Mouse (Mus musculus) heart, embryonic 11.5 days (tissue): ENCODE results near the gene Prtg. TPM values are rescaled to one million over a fixed set of nuclear protein-coding genes. Genes with fewer than 3 reads are reported as not detected.
A peak's percentile ranks its signal among the peaks of the same experiment; 100 is the strongest.

Source experiments
- ATAC-seq: fragments of 200-750 bp; cut with Nextera tagmentation; replicated peaks from 2 replicates; pipeline ENCODE4 v1.8.0; 2017; ENCODE audit warnings: moderate library complexity; ENCODE audit not compliant: insufficient number of reproducible peaks, low FRiP score, low TSS enrichment
- H3K27ac ChIP-seq: fragments of 300-500 bp; sonication (generic); 2 replicates; pipeline ENCODE4 v1.5.1; 2014; ENCODE audit warnings: mild to moderate bottlenecking, low read depth, low read length
- H3K27me3 ChIP-seq: fragments of 300-500 bp; sonication (generic); 2 replicates; pipeline ENCODE4 v1.6.1; 2014; ENCODE audit warnings: mild to moderate bottlenecking, low read length, mixed read lengths; ENCODE audit not compliant: control insufficient read depth, insufficient read depth
- H3K36me3 ChIP-seq: fragments of 300-500 bp; sonication (generic); 2 replicates; pipeline ENCODE4 v1.6.1; 2014; ENCODE audit warnings: mild to moderate bottlenecking, low read length, moderate library complexity, mixed read lengths; ENCODE audit not compliant: control insufficient read depth, insufficient read depth
- H3K4me1 ChIP-seq: fragments of 300-500 bp; sonication (generic); 2 replicates; pipeline ENCODE4 v1.6.1; 2014; ENCODE audit warnings: low read length; ENCODE audit not compliant: control insufficient read depth, insufficient read depth
- H3K4me2 ChIP-seq: fragments of 300-500 bp; sonication (generic); 2 replicates; pipeline ENCODE4 v1.6.1; 2014; ENCODE audit warnings: mild to moderate bottlenecking, moderate library complexity
- H3K4me3 ChIP-seq: fragments of 300-500 bp; sonication (generic); 2 replicates; pipeline ENCODE4 v1.5.1; 2014; ENCODE audit warnings: low read depth, low read length
- H3K9ac ChIP-seq: fragments of 300-500 bp; sonication (generic); 2 replicates; pipeline ENCODE4 v1.6.1; 2014; ENCODE audit warnings: mild to moderate bottlenecking, low read depth, low read length, moderate library complexity
- H3K9me3 ChIP-seq: fragments of 300-500 bp; sonication (generic); replicated peaks from 2 replicates; pipeline ENCODE4 v1.6.1; 2016; ENCODE audit warnings: low read length; ENCODE audit not compliant: control insufficient read depth
- WGBS: fragments of 180-500 bp; shearing (Covaris S2); extraction: QIAGEN DNeasy Blood & Tissue Kit; methylation state at CpG from one replicate; pipeline ENCODE4 v1.1.7; 2014; ENCODE audit not compliant: insufficient replicate concordance; 5-methylcytosine and 5-hydroxymethylcytosine counted together
- polyA plus RNA-seq: library from polyadenylated mRNA; unstranded; fragments of >200 nt; fragmentation: Nextera tagmentation; extraction: Ambion mirVana; gene quantifications from 2 replicates; pipeline ENCODE4 v1.2.1, GENCODE M21; 2014

The Prtg gene
- polyA plus RNA-seq, 1 experiment from 2014 or later: 3.2 TPM

DNA sequence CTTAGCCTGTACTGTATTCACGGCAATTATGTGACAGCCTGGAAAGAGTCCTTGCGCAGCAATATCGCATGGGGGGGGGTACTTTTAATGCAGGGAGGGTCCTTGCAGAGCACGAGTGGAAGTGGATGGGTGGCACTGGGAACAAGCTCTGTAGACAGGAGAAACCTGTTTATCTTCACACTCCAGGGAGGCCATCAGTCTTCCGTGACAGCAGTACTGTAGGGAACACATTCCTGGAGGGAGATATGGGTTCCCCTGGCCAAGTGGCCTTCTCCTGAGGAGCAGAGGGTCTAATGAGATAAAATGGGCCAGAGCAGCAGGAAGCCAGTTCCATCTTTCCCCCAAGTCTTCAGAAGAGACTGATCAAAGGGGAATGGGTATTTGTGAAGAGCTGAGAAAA, 26.0 kb upstream of the Prtg start:
- H3K27ac ChIP-seq: peak overlapping the region; percentile 76
- peak overlapping the region; percentile 55 for H3K4me2 ChIP-seq

DNA sequence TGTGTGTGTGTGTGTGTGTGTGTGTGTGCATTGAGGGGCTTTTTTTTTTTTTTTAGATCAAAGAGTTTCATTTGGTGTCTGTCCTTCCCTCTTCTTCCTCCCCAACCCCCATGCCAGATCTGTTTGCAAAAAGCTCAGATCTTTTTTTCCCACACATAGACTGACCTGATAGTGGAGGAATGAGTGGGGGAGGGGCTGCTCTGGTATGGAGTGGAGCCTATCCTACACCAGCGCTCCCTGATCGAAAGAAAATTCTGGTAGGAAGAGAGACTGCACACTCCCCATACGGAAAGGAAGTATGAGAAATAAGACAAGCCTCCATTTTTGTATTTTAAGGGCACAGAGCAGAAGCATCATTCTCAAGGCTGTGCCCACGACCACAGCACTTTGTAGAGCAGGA, 25.2 kb upstream of the Prtg start:
- H3K36me3 ChIP-seq: no peaks in the 10 kb centered on the region
- H3K27me3 ChIP-seq: no peaks in the 10 kb centered on the region
- no peak for ATAC-seq
- H3K4me3 ChIP-seq: no peak overlapping the region
- peaks cover 23% of the 10 kb centered on the region for H3K4me1 ChIP-seq
- WGBS: 3% methylated on average over 4 of the region's 4 CpGs
- no peaks in the 10 kb centered on the region for H3K9me3 ChIP-seq
- H3K27ac ChIP-seq: peak overlapping the region; percentile 76
- peak overlapping the region; percentile 55 for H3K4me2 ChIP-seq
- no peak overlapping the region for H3K9ac ChIP-seq

More for the DNA sequence above, 26.0 kb upstream of the Prtg start:
- Histone ChIP-seq H3K4me3 (0 out of 2 replicates have a peak overlapping the region, but pooled peaks have one; percentile 11), H3K4me1 (peaks cover 23% of the 10 kb centered on the region), H3K9ac (no peak overlapping the region), H3K27me3 (no peaks in the 10 kb centered on the region), H3K9me3 (no peaks in the 10 kb centered on the region), H3K36me3 (no peaks in the 10 kb centered on the region)
- ATAC-seq: no peak
- 8% methylated on average over 5 of the region's 5 CpGs for WGBS

DNA sequence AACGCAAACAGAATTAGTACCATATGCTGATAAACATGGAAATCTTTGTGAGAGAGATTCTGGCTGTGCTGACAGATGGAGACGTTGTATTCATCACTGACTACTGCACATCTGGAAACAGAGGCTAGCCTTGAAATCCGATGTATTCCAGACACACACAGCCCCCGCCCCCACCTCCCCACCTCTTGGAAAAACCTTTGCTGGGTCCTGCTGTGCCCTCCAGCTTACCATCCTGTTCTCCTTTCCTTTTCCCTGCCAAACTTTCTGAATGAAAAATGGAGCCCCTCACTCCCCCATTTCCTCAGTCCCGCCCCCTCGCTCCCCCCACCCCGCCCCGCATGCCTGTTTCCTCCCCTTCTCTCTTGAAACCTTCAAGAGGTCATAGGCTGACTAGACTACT, 24.6 kb upstream of the Prtg start:
- no peak overlapping the region for H3K4me3 ChIP-seq
- no peaks in the 10 kb centered on the region for H3K27me3 ChIP-seq
- no peaks in the 10 kb centered on the region for H3K9me3 ChIP-seq
- H3K27ac ChIP-seq: no peak overlapping the region
- H3K4me2 ChIP-seq: peak overlapping the region; percentile 55
- WGBS: 19% methylated on average over 8 of the region's 8 CpGs
- peaks cover 23% of the 10 kb centered on the region for H3K4me1 ChIP-seq
- H3K36me3 ChIP-seq: no peaks in the 10 kb centered on the region
- no peak; the same call in 1 of the 2 replicates for ATAC-seq
- no peak overlapping the region for H3K9ac ChIP-seq

DNA sequence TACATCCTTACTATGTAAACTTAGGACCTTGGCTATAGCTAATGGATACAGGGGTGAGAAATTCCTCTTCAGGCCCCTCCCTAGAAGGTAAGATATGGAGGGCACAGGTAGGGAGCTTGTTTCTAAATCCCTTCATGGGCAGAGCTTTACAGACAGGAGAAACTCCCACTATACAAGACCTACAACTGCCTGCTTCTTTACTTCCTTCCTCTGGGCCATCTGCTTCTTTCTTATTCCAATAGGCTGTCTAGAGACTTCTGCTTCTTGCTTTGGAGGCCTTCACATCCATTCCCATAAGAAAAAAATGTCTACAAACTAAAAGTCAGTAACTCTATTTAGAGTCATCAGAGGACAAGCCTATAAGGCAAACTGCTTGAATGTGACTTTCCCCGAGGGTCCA, 18.9 kb upstream of the Prtg start:
- Histone ChIP-seq H3K27ac (no peak overlapping the region), H3K9ac (no peak overlapping the region), H3K9me3 (no peaks in the 10 kb centered on the region), H3K4me3 (no peak overlapping the region), H3K4me2 (no peak overlapping the region), H3K36me3 (no peaks in the 10 kb centered on the region), H3K4me1 (peaks cover 13% of the 10 kb centered on the region), H3K27me3 (no peaks in the 10 kb centered on the region)
- ATAC-seq: no peak
- 86% methylated on average over 1 of the region's 1 CpGs for WGBS

DNA sequence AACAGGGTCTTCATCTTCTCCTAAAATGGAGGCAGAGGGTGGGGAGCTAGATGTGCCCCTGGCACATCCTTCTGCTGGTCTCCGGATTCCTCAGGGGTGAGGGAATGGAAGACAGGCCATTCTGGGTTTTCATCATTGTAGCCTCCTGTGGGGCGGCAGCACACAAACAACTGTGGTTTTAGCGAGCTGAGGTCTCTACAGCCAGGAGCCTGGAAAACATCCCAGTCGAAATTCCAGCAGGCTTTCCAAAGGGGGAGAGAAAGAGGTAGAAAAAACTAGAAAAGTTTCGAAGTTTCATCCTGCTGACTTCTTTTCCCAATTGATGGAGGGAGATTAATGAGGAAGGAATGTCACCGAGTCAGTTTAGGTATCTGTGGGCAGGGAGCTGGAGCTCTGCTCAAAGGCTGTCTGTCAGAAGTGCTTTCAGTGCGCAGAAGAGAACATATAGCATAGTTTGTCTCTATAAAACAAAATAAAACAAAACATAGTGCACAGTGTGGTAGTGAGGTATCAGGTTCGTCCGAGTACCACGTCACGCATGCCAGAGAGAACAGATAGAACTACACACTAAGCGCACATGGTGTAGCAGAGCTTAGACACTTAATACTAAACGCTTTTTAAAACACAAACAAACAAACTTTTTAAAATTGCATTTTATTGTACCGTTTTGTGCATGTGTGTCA, 16.0 kb upstream of the Prtg start:
- Histone ChIP-seq H3K4me2 (no peak overlapping the region), H3K4me1 (peaks cover 13% of the 10 kb centered on the region), H3K4me3 (no peak overlapping the region), H3K9me3 (no peaks in the 10 kb centered on the region), H3K27me3 (no peaks in the 10 kb centered on the region), H3K27ac (0 out of 2 replicates have a peak overlapping the region, but pooled peaks have one; percentile 2), H3K36me3 (no peaks in the 10 kb centered on the region), H3K9ac (no peak overlapping the region)
- WGBS: 44% methylated on average over 14 of the region's 14 CpGs
- no peak for ATAC-seq

DNA sequence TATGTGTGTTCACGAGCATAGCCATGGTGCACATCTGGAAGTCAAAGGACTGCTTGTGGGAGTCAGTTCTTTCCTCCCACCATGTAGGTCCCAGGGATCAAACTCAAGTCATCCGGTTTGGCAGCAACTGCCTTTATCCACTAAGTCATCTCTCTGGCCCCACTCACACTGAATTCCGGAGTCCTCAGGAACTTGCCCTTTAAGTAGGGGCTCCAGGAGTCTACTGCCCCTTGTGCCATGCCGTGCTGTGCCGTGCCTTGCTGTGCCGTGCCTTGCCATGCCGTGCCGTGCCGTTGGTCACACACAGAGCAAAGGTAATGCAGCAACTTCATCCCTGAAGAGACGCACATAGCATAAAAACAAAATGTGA, 15.5 kb upstream of the Prtg start:
- Histone ChIP-seq H3K27ac (no peak overlapping the region), H3K9ac (no peak overlapping the region), H3K9me3 (no peaks in the 10 kb centered on the region), H3K36me3 (no peaks in the 10 kb centered on the region), H3K27me3 (no peaks in the 10 kb centered on the region), H3K4me1 (peaks cover 17% of the 10 kb centered on the region), H3K4me2 (peak overlapping the region; percentile 58), H3K4me3 (no peak overlapping the region)
- WGBS: 20% methylated on average over 10 of the region's 10 CpGs
- no peak for ATAC-seq

DNA sequence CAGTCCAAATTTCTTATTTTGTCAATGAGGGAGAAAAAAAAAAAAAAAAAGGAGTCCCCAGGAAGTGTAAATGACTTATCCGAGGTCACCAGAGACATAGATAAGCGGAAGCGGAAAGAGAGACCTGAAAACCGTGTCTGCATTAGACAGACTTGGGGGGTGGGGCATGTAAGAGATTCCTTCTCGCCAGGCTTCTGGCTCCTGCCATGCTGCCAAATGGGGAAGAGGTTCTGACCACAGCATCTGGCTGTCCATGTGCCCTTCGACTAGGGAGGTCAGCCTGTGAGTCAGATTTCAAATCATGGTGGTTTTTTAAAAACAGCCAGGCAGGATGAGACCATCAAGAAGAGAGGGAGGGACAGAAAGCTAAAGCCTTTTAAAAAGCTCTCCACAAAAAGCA, 15.0 kb upstream of the Prtg start:
- Histone ChIP-seq H3K36me3 (no peaks in the 10 kb centered on the region), H3K9me3 (no peaks in the 10 kb centered on the region), H3K4me3 (no peak overlapping the region), H3K27ac (peak overlapping the region; percentile 41; the same call in 1 of the 2 replicates), H3K9ac (peak overlapping the region; percentile 8; the same call in 1 of the 2 replicates), H3K27me3 (no peaks in the 10 kb centered on the region), H3K4me1 (peaks cover 18% of the 10 kb centered on the region), H3K4me2 (peak overlapping the region; percentile 58)
- WGBS: 4% methylated on average over 6 of the region's 6 CpGs
- ATAC-seq: no peak

DNA sequence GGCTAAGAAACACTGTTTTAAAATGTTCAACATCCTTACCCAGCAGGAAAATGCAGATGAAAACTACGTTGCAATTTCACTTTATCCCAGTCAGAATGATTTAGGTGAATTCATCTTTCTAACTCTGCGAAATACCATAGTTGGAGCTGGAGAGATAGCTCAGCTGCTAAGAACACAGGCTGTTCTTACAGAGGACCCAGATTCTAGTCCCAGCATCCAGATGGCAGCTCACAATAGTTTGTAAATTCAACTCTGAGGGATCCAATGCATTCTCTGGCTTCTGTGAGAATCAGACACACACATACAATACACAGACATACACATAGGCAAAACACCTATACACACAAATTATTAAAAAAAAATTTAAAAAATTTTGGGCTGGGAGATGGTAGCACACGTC, 11.4 kb upstream of the Prtg start:
- Histone ChIP-seq H3K4me1 (peaks cover 14% of the 10 kb centered on the region), H3K36me3 (no peaks in the 10 kb centered on the region), H3K27ac (no peak overlapping the region), H3K27me3 (no peaks in the 10 kb centered on the region), H3K4me2 (no peak overlapping the region), H3K9me3 (no peaks in the 10 kb centered on the region), H3K9ac (no peak overlapping the region), H3K4me3 (no peak overlapping the region)
- WGBS: 81% methylated on average over 3 of the region's 3 CpGs
- ATAC-seq: no peak

DNA sequence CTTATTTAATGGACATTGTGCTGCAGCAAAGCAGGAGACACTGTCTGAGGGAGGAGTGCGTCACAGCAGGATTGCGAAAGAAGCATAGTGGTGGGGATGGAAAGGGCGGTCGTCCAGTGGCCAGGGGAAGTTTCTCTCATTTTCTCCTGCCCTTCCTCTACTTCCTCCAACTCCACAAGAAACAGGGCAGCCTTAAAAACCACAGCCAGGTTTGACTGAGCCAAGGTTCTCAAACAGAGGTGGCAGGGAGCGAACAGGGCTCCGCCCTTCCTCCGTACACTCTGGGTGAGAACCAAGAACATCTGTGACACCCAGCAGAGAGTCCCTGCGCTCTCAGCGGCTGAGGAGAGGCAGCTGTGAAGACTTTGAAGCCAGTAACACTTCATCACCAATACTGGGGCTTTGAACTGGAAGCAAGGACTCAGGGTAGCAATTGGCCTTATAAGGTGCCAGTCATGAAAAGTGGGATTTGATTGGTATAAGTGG, 9.5 kb upstream of the Prtg start:
- peak overlapping the region; percentile 24 for H3K4me2 ChIP-seq
- no peaks in the 10 kb centered on the region for H3K36me3 ChIP-seq
- 34% methylated on average over 9 of the region's 9 CpGs for WGBS
- peaks cover 5% of the 10 kb centered on the region; the same call in 1 of the 2 replicates for H3K4me1 ChIP-seq
- H3K4me3 ChIP-seq: no peak overlapping the region
- H3K27ac ChIP-seq: no peak overlapping the region
- no peaks in the 10 kb centered on the region for H3K9me3 ChIP-seq
- no peak for ATAC-seq
- H3K27me3 ChIP-seq: no peaks in the 10 kb centered on the region
- H3K9ac ChIP-seq: no peak overlapping the region
